Comparison of ENCODE assay signal across 8 mouse cellular contexts in genomic region chr11:102319410-102319792, GRCm38 (mm10). TPM values are rescaled to one million over a fixed set of nuclear protein-coding genes. Genes with fewer than 3 reads are reported as not detected.
DNase-seq lines count a peak whose midpoint lies in the region; ATAC-seq and TF ChIP-seq lines count a peak whose summit lies in the region.

Gene Ubtf (minus strand): TSS chr11:102319742.

- peak; percentile 26 for ATAC-seq in activated CD4-positive, CD25-positive, alpha-beta regulatory T cell, adult 4 months
- ATAC-seq in hindbrain, embryonic 14.5 days (ENCODE audit: low FRiP score): peak; percentile 60

- H3K27me3 ChIP-seq in hindbrain, embryonic 14.5 days (ENCODE audit: control insufficient read depth, insufficient read depth, low read length): no peaks in the 10 kb centered on the region

- peak within 1 kb of the TSS; percentile 91 for H3K4me2 ChIP-seq in hindbrain, embryonic 14.5 days (replicated peaks)

- H3K36me3 ChIP-seq in hindbrain, embryonic 14.5 days (replicated peaks; ENCODE audit: control insufficient read depth, insufficient read depth): peaks cover 13% of the 10 kb centered on the region
- peaks cover 9% of the 10 kb centered on the region; the same call in 1 of the 2 replicates for H3K36me3 ChIP-seq in macrophage (ENCODE audit: inconsistent target)

- peak; percentile 75 to 87 for DNase-seq in cerebellum, postnatal 4 days (ENCODE audit: low spot score in 2 of 2)
- peak; percentile 85 for DNase-seq in gastrocnemius, adult 18-20 months (ENCODE audit: low spot score)
- DNase-seq in hindbrain, embryonic 14.5 days (ENCODE audit: low spot score): peak; percentile 77
- peak; percentile 82 for DNase-seq in left cerebral cortex, adult 2 months (ENCODE audit: extremely low spot score in 1 of 2, low spot score in 2 of 2)
- DNase-seq in retina, postnatal 7 days (ENCODE audit: low read depth, low spot score): peak; percentile 81
- peak; percentile 81 for DNase-seq in thymus, postnatal 4 days

- peaks cover 19% of the 10 kb centered on the region for H3K79me2 ChIP-seq in macrophage (ENCODE audit: inconsistent target)

- H3K9me3 ChIP-seq in hindbrain, embryonic 14.5 days (ENCODE audit: control insufficient read depth, low read length): no peaks in the 10 kb centered on the region

- H3K4me3 ChIP-seq in hindbrain, embryonic 14.5 days (replicated peaks; ENCODE audit: low read length): peak within 1 kb of the TSS; percentile 95
- peak within 1 kb of the TSS; percentile 80 for H3K4me3 ChIP-seq in left cerebral cortex, adult 2 months
- peak within 1 kb of the TSS; percentile 60 for H3K4me3 ChIP-seq in macrophage (ENCODE audit: inconsistent target)

- under 1% methylated on average over 25 of the region's 25 CpGs for WGBS in hindbrain, embryonic 14.5 days
- 0% methylated on average over 21 of the region's 25 CpGs for WGBS in macrophage (ENCODE audit: missing documents)

- intact Hi-C loops in left cerebral cortex, adult 2 months (cut with DNase I): loop anchor here (10.0 kb wide), 1 partner anchor 235 kb away; the partner anchor contains the start of gene Gpatch8

- peak within 1 kb of the TSS; percentile 99 for H3K9ac ChIP-seq in hindbrain, embryonic 14.5 days

- H3K4me1 ChIP-seq in hindbrain, embryonic 14.5 days (replicated peaks; ENCODE audit: control insufficient read depth, insufficient read depth, low read length): peaks cover 12% of the 10 kb centered on the region

- H3K27ac ChIP-seq in hindbrain, embryonic 14.5 days: peak within 1 kb of the TSS; percentile 99
- peak within 1 kb of the TSS; percentile 94 for H3K27ac ChIP-seq in left cerebral cortex, adult 2 months
- H3K27ac ChIP-seq in macrophage: peak within 1 kb of the TSS; percentile 75

- TF ChIP-seq CTCF in left cerebral cortex, adult 2 months (IDR thresholded peaks at IDR 0.05): no peak

RNA-seq across cellular contexts. Expression of gene Ubtf, which starts in this region (rescaled TPM):
- 10 to 100 TPM; 37.4 to 49.6 TPM for polyA plus RNA-seq in activated CD4-positive, CD25-positive, alpha-beta regulatory T cell, adult 4 months (2017; shearing (Covaris generic))
- total RNA-seq in gastrocnemius, adult 18-20 months (2021): 10 to 100 TPM; 35.4 to 42.6 TPM
- 70.0 and 76.0 TPM in 2 replicates for polyA plus RNA-seq in hindbrain, embryonic 14.5 days (2014; fragmentation: Nextera tagmentation; extraction: Ambion mirVana)
- 100 to 1,000 TPM; 131 to 141 TPM for total RNA-seq in left cerebral cortex, adult 2 months (2021)
- 100 to 1,000 TPM in 17 of 26 experiments, 10 to 100 TPM in 9; 61.9 to 319 (median 115) TPM for total RNA-seq in macrophage (2018; cell fraction: chromatin; rRNA removed)
- 10 to 100 TPM; 34.6 to 66.8 (median 49.1) TPM for total RNA-seq in macrophage (2018; cell fraction: cytosol; rRNA removed)
- total RNA-seq in macrophage (2018; cell fraction: nucleus; rRNA removed): 100 to 1,000 TPM in 1 of 26 experiments, 10 to 100 TPM in 25; 46.9 to 110 (median 73.5) TPM
- polyA plus RNA-seq in macrophage (2018): 44.6 to 66.0 TPM (median 62.1 TPM) in 3 replicates

Comparison
In these comparisons a context has a peak if more than half of its experiments do, and no peak if none do; other contexts are left out.
1. Peak in every context shown above with its lines: DNase-seq, ATAC-seq, H3K4me3 ChIP-seq and H3K27ac ChIP-seq.